In the genomic region with DNA sequence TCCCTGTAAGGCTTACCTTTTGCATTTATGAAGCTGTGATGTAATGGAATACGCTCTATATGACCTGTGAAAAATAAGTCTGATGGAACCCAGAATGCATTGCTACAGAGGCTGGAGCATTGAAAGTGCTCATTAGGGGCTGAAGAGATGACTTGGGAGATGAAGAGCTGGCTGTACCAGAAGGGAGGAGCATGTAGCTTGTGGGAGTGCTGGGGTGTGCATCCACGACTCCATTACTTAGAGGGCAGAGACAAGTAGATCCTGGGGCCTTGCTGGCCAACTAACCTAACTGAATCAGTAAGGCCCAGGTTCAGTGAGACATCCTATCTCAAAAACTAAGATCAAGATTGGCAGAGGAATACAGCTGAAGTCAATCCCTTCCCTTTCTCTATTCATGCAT, we compare ENCODE assay signal across 1 mouse cellular context.
TF ChIP-seq lines count a peak whose summit lies in the region.

No protein-coding gene starts in this region.

TF ChIP-seq in MEL, 35 proteins besides CTCF, POLR2A, EP300 and RAD21:
- TF ChIP-seq ELF1 (IDR thresholded peaks at IDR 0.05; ENCODE audit: low read depth, low read length) = no peak
- no peak for TF ChIP-seq ZKSCAN1 (IDR thresholded peaks at IDR 0.05; ENCODE audit: low read depth, low read length)
- no peak for TF ChIP-seq GABPA (IDR thresholded peaks at IDR 0.05; ENCODE audit: low read depth, low read length)
- TF ChIP-seq TBP (IDR thresholded peaks at IDR 0.05; ENCODE audit: low read depth, low read length) = no peak
- TF ChIP-seq RCOR1 (IDR thresholded peaks at IDR 0.05; ENCODE audit: low read depth, low read length) = no peak
- no peak for TF ChIP-seq UBTF (IDR thresholded peaks at IDR 0.05; ENCODE audit: borderline replicate concordance, insufficient read depth, low read depth, low read length)
- TF ChIP-seq JUND (IDR thresholded peaks at IDR 0.05; ENCODE audit: low read depth, low read length) = no peak
- no peak for TF ChIP-seq KAT2A (conservative IDR thresholded peaks at IDR 0.05; ENCODE audit: low read depth, low read length)
- no peak for TF ChIP-seq ZC3H11A (IDR thresholded peaks at IDR 0.05; ENCODE audit: low read depth, low read length)
- TF ChIP-seq SIN3A (IDR thresholded peaks at IDR 0.05; ENCODE audit: low read length) = no peak
- no peak for TF ChIP-seq NRF1 (IDR thresholded peaks at IDR 0.05; ENCODE audit: insufficient read depth, low read depth, low read length, poor library complexity, severe bottlenecking)
- no peak for TF ChIP-seq MXI1 (IDR thresholded peaks at IDR 0.05; ENCODE audit: low read depth, low read length)
- no peak for TF ChIP-seq MEF2A (IDR thresholded peaks at IDR 0.05; ENCODE audit: extremely low read depth, insufficient replicate concordance, low read depth, low read length, poor library complexity, severe bottlenecking)
- TF ChIP-seq POLR2AphosphoS2 (IDR thresholded peaks at IDR 0.05; ENCODE audit: low read length) = no peak
- TF ChIP-seq USF1 (IDR thresholded peaks at IDR 0.05; ENCODE audit: low read depth, low read length) = no peak
- TF ChIP-seq CHD2 (IDR thresholded peaks at IDR 0.05; ENCODE audit: low read length) = no peak
